Mouse (Mus musculus) heart, postnatal 0 days (tissue): Measurements from ENCODE around the gene Clec4n.

ENCODE experiments used
- CTCF ChIP-seq: IDR thresholded peaks from 2 replicates; pipeline ENCODE4 v1.5.1; 2016; ENCODE audit warnings: antibody characterized with exemption, control low read depth, low read depth
- EP300 ChIP-seq: IDR thresholded peaks from 2 replicates; pipeline ENCODE4 v1.6.1; 2016; ENCODE audit warnings: antibody characterized with exemption, low read depth

GRCm38 (mm10) chr6:123258946-123259345 is 29.3 kb downstream of the Clec4n start:
- TF ChIP-seq EP300 (no peak), CTCF (no peak)
